Mouse (Mus musculus) adrenal gland, postnatal 0 days (tissue): Measurements from ENCODE around the gene Rps25. TPM values are rescaled to one million over a fixed set of nuclear protein-coding genes. Genes with fewer than 3 reads are reported as not detected.

Experiments used
- microRNA-seq: library from miRNA; unstranded; fragments of <30 nt; microRNA quantifications from one replicate; pipeline ENCODE4, GENCODE M21; 2016; ENCODE audit warnings: borderline replicate concordance; ENCODE audit not compliant: insufficient number of aligned reads
- polyA plus RNA-seq: library from polyadenylated mRNA; unstranded; fragments of >200 nt; fragmentation: Nextera tagmentation; extraction: Ambion mirVana; gene quantifications from 2 replicates; pipeline ENCODE4 v1.2.1, GENCODE M21; 2015

The Rps25 gene
- polyA plus RNA-seq = 2,801 and 4,350 TPM in 2 replicates

DNA sequence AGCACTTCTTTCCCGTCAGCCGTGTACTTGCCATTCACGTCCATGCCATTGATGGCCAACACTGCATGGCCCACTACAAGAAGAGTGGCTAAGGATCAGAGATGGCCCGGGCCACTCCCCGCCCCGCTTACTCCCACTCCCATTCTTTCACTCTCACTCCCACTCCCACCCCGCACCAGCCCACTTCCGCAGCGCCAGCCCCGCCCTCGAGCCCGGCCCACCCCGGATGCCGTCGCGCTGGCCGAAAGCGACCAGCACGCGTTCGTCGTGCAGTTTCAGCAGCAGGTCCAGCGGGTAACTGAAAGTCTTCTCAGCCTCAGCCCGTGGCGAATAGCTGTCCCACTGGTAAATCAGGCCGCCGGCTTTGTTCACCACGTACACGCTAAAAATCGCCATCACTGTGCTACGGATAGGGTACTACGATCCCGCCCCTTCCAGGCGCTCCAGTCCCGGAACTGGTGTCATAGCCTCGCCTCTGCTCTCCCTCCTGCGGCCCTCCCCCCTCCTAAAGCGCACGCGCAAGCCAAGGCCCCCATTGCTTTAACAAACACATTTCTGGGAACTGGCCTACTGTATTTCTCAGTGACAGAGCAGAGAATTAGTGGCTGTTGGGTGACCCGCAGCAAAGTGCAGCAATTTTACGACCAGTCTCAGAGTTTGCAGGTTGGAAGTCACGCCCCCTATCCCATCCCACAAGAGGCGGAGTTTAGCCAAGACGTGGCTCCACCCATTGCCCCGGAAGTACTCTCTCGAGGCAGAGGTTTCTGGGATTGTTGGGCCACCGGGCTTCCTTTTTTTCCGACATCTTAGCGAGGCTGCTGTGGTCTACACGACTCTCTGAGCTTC lies at the start of gene Rps25, which contains the start of gene Trappc4:
Gene Rps25 (plus strand): TSS at position 234 of the 846 bp plus-strand sequence.
Gene Trappc4 (minus strand): TSS at position 695 of the 846 bp plus-strand sequence.

DNA sequence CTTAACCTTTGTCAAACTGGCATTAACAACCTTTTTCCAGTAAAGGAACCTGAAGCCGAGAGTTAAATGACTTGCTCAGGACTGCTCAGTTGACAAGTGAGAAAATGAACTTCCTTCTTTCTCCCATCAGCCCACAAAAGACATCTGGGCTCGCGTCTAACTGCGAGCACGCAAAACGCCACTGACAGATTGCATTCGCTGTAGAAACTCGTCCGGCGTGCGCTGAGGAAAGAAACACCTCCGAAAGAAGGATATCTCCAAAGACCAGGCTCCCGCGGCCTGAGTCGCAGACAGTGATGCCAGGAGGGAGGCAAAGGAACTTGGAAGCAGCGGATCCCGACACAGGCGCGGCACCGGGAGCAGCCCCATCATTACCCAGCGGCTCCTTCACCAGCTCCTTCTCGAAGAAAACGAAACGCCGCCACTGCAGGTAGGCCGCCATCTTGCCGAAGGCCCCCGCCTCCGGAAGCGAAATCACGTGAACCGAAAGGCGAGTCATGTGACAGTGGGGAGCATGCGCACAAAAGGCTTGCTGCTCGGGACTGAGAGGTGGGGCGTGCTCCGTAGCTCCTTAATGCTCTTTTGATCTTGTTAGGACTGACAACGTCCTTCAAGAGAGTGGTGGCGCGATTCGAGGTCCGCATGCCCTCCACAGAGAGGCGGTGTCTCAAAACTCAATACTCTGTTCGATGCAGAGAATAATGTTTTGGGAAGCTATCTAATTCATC lies 45.6 kb upstream of the Rps25 start, which contains the start of gene Vps11:
Gene Vps11 (minus strand): TSS at position 481 of the 728 bp plus-strand sequence.

DNA sequence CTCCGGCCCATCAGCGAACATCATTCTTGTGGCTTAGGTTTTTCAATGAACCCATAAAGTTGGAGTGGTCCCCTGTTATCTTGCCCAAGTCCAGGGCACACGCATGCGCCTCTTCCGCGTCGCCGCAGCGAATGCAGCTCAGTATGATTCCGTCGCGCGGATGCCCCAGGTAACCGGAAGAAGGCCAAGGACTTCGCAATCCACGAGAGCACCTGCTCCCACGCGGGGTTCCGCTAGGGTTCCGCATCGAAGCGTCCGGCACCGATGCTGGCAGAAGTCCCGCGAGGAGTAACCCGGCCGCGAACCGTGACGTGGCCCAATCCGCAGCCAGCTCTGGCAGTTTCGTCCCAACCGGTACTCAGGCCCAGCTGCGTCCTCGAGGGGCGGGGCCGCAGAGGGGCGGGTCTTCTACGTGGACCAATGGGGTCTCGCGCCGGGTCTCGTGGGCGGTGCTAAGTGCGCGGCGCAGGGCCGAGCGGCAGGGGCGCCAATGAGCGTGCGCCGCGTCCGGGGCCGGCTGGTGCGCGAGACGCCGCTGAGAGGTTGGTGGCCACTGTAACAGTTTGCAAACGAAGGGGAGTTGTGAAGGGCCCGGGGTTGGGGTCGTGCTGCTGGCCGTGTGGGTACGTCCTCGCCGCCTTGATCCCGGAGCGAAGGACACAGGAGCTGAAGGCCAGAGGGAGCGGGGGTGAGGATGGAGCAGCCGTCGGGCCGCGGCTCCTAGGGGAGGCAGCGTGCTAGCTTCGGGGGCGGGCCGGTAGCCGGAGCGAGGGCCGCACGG lies 27.7 kb upstream of the Rps25 start, which contains the start of gene Hyou1:
Gene Hyou1 (plus strand): TSS at position 437 of the 781 bp plus-strand sequence.

DNA sequence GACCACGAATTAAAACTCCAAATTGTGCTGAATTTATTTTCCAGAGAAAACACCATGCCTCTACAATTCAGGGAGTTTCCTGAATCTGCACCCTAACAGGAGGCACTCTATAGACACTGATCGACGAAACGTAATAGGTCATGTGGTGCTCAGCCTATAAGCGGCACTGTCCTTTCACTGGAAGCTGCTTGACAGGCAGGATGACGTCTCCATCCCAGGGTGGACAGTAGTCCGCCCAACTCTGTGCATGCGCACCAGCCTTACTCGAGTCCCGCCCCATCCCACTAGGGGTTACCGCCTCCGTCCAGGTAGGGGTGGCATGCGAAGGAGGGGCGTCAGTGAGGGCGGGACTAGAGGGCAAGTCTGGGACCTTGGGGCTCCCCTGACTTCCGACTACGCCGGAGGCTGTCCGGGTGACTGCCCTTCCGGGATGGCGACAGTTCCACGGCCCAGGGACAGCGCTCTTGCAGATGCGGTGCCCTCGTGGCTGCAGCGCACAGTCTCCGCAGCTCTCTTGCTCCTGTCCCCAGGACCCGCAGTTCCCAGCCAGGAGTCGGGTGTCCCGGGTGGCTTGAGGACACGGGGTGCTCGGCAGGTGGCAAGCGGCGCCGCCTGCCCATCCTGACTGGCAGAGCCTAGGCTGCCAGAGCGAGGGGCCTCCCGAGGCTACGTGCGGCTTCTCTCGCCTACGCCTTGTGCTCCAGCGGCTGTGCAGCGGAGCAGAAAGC lies 10.1 kb upstream of the Rps25 start, which contains the start of gene Slc37a4:
Gene Slc37a4 (plus strand): TSS at position 169 of the 728 bp plus-strand sequence.

DNA sequence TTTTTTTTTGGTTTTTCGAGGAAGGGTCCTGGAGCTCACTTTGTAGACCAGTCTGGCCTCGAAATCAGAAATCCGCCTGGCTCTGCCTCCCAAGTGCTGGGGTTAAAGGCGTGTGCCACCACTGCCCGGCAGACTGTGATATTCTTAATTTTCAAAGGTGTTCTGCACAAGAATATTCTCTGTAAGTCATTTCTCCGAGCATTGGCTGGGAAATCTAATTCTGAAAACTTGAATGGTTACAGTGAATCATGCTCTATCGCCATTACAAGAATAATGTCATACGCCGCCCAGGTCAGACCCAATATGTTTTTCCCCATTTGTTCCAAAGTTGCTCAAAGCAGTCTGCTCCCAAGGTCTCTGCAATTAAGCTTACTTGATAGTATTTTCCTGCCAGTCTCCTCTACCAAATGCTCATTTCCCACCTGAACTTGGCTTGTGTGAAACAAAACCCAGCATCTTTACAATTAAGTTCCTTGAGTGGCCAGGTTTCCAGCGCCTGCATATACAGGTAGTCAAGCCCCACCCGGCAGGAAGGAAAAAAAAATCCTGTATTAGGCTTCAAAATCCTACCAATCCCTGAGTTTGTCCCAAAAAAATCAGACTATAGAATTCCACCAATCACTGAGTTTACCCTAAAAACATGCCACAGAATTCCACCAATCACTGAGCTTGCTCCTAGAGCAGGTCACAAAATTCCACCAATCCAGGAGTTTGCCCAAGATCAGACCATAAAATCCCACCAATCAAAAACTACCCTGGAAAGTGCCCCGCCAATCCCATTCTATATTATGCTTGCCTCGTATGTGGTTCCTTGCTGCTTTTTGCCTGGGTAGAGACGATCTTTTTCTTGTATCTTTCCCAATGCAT lies 11.8 kb downstream of the Rps25 start, which contains the start of gene Ccdc84:
Gene Ccdc84 (minus strand): TSS at position 51 of the 867 bp plus-strand sequence.

DNA sequence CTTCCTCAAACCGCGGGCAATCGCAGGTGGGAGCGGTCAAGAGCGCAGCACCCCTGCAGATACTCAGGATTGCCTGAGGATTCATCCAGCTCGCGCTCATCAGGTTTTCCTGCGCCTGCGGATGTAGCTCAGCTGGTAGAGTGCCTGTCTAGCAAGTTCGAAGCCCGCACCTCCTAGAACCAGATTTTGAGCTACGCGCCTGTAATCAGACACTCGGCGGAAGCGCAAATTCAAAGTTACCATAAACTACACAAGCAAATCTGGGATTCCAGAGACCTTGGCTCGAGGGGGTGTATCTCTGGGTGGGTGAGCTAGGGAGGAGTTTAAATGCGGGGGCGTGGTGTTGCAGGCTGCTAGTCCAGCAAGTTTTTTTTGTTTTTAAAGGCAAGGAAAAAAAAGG lies 34.0 kb downstream of the Rps25 start, which contains the start of gene Foxr1:
Gene Foxr1 (minus strand): TSS at position 176 of the 400 bp plus-strand sequence.

DNA sequence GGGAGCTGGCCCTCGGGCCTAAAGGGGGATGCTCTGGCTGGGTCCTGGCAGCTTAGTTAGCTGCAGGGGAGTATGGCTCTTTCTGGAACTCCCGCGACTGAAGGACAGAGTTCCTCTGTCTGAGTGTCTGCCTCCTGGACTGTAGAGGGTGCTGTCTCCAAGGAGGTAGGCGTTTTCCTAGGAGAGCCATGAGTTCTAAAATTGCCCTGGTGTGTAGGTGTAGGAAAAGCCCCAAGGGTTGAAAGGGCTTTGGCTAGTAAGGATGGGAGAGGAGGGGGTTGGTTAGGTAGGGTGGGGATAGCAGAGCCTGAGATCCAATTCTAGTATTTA lies 47.9 kb downstream of the Rps25 start, which contains the start of gene Upk2:
Gene Upk2 (minus strand): TSS at position 86 of the 330 bp plus-strand sequence.

Small RNA genes lying within 50 kb of the gene (microRNA-seq; reads per million reads assigned to microRNA genes)
- gene Mir7085 = not detected

Other genes with a start within 250 kb of the Rps25 start
- 5.7 and 7.4 TPM in 2 replicates for gene Cbl, start 173.1 kb upstream of the Rps25 start, polyA plus RNA-seq
- gene Ccdc153, start 166.5 kb upstream of the Rps25 start, polyA plus RNA-seq = 2.3 and 4.2 TPM in 2 replicates
- gene Pdzd3, start 155.7 kb upstream of the Rps25 start, polyA plus RNA-seq = 0.32 and 0.58 TPM in 2 replicates
- gene Nlrx1, start 138.5 kb upstream of the Rps25 start, polyA plus RNA-seq = 14.2 and 22.7 TPM in 2 replicates
- 8.9 and 12.6 TPM in 2 replicates for gene Abcg4, start 118.5 kb upstream of the Rps25 start, polyA plus RNA-seq
- 9.4 and 11.5 TPM in 2 replicates for gene Hinfp, start 101.5 kb upstream of the Rps25 start, polyA plus RNA-seq
- 10.9 and 11.3 TPM in 2 replicates for gene C2cd2l, start 86.9 kb upstream of the Rps25 start, polyA plus RNA-seq
- gene Dpagt1, start 81.1 kb upstream of the Rps25 start, polyA plus RNA-seq = 27.4 and 35.8 TPM in 2 replicates
- 99.2 and 108 TPM in 2 replicates for gene H2afx, start 72.4 kb upstream of the Rps25 start, polyA plus RNA-seq
- gene Hmbs, start 62.9 kb upstream of the Rps25 start, polyA plus RNA-seq = 110 and 170 TPM in 2 replicates
- 27.1 and 43.2 TPM in 2 replicates for gene Vps11, start 45.5 kb upstream of the Rps25 start, polyA plus RNA-seq
- gene Hyou1, start 27.6 kb upstream of the Rps25 start, polyA plus RNA-seq = 11.9 and 23.6 TPM in 2 replicates
- gene Slc37a4, start 10.3 kb upstream of the Rps25 start, polyA plus RNA-seq = 21.6 and 31.8 TPM in 2 replicates
- 160 and 163 TPM in 2 replicates for gene Trappc4, start 461 bp downstream of the Rps25 start, polyA plus RNA-seq
- gene Ccdc84, start 11.4 kb downstream of the Rps25 start, polyA plus RNA-seq = 17.8 and 22.2 TPM in 2 replicates
- not detected in 2 replicates for gene Foxr1, start 34.0 kb downstream of the Rps25 start, polyA plus RNA-seq
- gene Upk2, start 47.8 kb downstream of the Rps25 start, polyA plus RNA-seq = 0.11 TPM in 1 of 2 replicates, not detected in the other
- gene Bcl9l, start 75.7 kb downstream of the Rps25 start, polyA plus RNA-seq = 8.2 and 8.6 TPM in 2 replicates
- 0.08 and 0.16 TPM in 2 replicates for gene Cxcr5, start 154.7 kb downstream of the Rps25 start, polyA plus RNA-seq
- 8.5 and 12.8 TPM in 2 replicates for gene Ddx6, start 197.8 kb downstream of the Rps25 start, polyA plus RNA-seq